Mouse (Mus musculus): ENCODE data around the gene Plcb3.

The Plcb3 gene

DNA sequence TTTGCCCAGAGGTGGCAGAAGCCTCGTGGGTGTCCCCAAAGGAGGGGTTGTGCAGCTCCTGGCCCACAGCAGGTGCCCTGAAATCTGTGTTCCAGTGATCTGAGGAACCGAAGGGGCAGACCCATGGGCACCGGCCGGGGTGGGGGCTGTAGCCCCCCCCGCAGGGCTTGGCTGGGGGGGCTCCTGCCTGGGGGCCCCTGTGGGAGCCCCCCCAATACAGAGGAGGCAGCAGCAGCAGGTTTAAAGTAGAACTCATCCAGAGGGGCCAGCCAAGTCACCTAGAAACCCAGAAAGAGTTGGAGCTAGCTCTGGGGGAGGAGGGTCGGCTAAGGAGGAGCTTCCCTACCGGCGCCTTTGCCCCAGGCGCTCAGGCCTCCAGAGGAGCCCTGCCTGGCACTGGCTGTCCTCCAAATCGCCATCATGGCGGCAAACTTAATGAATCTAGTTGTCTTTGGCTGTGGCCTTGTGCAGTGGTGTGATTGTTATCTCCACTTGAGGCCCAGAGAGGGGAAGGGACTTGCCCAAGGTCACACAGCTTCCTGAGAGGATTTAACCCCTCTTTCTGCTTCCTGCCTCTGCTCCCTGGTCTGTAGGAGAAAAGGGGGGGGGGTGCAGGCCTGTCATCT, 5.7 kb downstream of the Plcb3 start:
- no peak for DNase-seq (ENCODE audit: low spot score)

DNA sequence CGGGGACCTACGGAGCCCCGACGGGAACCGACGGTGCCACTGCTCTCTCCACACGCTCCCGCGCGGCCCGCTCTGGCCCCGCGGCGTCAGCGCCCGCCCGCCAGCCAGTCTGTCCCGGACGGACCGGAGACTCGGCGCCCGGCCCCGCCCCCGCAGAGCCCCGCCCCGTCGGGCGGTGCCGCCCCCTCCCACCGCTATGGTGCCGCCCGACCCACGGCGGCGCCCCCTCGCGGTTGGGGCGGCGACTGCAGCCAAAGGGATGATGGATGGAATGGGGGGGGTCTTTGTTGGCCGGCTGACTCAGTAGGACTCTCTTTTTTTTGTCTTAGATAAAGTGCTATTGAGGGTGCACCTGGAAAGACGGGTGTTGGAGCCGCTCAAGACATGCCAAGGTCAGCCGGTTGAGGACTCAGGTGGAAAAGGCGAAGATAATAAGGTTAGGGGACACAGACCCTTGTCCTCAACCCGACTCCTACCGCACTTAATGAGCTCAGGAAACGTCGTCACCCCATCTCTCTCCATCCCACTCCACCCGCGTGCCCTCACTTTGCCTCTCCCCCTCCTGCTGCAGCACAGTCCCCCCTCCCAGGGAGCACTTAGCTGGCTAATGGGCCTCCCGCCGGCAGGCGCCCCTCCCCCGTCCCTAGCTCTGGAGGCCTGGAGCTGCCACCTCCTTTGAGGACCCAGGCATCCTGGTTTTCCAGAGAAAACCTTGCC, 6.4 kb downstream of the Plcb3 start:
- no peak for DNase-seq (ENCODE audit: low spot score)

DNA sequence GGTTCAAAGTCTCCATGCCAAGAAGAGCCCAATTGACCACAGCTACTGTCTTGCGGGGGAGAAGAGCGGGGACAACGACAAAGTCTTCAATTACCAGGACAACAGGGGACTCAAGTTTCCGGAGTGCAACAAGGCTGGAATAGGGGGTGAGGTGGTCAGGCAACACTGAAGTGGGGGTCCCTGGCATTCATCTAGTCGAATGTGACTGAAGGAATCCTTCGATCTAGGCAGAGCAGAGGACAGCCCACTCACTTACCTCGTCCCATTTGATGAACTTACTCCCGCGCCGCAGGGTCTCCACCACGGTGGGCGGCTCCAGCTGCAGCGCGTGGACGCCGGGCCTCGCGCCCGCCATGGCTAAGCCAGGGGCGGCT, 7.0 kb downstream of the Plcb3 start:
- DNase-seq (ENCODE audit: low spot score) = no peak

DNA sequence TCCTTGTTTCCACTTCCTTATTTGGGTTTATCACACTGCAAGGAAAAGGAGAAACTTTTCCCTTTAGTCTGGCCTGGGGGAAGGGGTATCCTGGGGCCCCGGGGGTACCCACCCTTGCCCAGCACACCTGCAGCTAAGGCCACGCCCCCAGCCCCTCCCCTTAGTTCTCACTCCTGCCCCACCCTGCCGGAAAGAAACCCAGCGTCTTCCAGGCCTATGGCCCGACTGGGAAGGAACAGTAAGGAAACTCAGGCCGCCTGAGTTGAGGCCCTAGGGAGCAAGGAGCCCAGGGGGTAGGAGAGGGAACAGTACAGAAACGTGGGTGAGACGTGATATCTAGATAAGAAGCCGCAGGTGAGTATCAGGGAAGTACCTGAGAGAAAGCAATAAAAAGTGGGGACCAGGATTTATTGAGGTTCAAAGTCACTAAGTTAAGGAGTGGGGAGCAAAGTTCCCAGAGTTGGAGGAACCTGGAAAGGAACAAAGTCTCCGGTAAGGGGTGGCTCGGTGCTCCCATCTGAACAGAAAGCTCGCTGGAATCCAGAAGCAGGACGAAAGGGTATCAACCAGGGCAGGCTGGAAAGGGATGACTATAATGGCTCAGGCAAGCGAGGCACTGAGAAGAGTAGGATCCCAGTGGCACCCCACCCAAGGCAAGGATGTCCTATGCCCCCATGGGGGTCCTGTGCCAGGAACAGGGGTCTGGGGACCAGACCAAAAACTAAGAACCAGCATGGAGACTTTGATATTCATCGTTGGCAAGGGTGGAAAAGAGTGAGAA, 7.6 kb downstream of the Plcb3 start:
- DNase-seq (ENCODE audit: low spot score) = no peak

DNA sequence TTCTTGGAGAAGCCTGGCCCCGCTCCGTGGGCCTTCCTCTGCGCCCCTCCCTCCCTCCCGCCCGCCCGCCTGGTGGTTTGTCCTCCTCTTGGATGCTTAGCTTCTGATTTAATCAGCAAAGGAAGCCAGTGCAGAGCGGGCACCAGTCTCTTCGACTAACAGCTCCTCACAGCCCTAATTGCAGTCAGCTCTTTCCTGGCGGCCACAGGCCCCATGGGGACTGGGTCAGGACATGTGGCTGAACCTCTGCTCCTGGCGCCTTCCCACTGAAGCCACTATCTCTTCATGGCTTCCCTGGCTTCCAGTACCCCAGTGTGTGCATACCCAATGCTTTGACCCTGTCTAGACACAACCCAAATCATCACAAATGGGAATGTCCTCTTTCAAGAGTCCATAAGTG, 19.8 kb downstream of the Plcb3 start:
- no peak for DNase-seq (ENCODE audit: low spot score)

DNA sequence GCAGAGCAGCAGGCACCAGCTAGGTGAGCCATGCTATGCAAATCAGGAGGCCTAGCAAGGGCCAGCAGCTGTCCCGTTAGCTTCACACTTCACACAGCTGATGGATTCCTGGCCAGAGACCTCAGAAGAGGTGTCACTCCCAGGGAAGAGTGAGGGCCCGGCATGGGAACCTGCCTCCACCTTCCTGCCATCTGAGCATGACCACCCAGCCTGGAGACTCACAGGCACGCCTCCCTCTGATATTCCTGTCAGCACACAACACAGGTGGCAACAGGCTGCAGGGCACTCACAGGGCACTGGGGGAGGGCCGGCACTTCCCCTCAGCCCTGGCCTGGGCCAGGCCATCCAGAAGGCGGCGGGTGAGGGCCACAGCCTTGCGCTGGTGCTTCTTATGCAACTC, 20.8 kb downstream of the Plcb3 start:
- no peak for DNase-seq (ENCODE audit: low spot score)

DNA sequence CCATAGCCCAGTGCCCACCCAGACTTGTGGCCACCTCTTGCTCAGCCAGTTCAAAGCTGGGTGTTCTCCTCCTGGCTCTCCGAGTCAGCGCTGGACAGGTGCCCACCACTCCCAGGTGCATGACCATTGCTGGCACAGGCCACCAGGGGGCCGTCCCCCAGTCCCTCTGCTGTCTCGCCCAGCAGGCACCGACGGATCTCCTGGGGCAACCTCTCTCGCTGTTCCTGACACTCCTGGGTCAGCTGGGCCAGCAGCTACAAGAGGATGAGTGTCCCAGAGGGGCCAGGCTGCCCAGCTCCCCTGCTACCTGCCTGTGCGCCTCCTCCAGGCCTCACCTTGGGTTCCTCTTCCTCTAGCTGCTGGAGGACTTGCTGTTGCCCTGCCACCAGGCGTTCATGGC, 22.2 kb downstream of the Plcb3 start:
- no peak for DNase-seq (ENCODE audit: low spot score)

DNA sequence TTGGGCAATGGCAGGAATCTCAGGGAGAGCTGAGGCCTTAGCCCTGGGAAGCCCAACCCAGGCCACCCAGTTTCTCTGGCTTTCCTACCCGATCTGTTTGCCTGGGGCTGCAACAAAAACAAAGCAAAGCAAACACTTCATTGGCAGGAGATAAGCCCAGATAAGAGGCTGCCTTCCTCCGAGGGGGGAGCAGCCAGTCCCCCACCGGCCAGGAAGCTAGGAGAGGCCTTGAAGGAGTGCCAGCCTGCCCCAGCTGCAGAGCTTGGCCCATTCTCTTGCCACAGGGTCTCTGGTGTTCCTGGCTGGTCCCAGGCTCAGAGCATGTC, 23.6 kb downstream of the Plcb3 start:
- no peak for DNase-seq (ENCODE audit: low spot score)

DNA sequence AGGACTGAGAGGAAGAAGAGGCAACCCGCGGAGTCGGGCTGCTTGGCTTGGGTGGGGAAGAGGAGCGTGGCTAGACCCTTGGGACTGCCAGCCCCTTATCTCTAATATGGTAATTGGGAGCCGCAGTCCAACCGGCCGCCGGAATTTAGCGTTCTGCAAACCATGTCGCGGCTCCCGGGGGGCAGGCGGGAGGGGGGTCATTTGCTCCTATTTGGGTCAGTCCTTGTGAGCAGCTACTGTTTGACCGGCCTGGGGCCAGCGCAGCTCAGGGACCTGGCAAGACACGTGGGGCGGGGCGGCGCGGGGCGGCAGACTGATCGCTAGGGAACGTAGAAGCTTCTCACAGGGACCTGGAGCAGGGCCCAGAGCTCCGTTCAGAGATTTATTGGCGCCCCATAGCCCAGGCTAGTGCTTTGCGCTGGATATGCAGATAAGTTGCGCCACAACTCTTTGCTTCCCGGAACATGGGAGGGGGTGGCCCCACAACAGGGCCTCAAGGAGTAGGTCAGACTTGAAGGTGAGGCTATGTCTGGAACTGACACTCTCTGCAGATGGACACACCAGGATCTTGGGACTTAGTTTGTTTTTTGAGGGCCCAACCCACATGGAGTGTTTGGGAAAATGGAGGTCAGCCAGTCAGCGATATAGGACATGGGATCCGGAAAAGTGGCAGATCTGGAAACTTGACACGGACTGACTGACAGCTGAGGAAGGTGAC, 24.1 kb downstream of the Plcb3 start:
- no peak for DNase-seq (ENCODE audit: low spot score)

DNA sequence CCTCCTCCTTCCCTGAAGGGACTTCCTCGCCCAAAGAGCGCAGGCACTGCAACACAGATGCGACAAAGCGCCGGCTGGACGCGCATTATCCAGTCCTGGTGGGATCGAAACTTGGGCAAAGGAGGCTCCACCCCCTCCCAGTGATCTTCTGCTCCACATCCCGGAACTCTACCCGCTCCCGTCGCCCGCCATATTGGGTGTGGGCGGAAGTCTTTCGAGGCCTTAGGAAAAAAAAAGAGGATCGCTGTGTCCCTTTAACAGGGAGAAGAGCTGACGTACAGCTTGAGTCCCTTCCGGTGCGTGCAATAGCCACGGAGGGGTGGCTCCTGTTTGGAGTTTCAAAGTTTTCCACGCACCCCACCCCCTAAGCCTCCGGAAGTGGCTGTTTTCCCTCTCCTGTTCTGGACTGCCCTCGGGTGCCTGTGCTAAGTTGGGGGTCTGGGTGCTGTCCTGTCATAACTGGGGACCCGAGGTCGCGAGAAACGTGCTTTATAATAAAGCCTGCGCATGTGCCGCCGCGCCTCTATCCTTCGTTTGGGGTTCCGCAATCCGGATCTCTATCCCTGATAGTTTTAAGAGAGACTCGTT, 24.8 kb downstream of the Plcb3 start:
- DNase-seq (ENCODE audit: low spot score) = peak; percentile 75

DNA sequence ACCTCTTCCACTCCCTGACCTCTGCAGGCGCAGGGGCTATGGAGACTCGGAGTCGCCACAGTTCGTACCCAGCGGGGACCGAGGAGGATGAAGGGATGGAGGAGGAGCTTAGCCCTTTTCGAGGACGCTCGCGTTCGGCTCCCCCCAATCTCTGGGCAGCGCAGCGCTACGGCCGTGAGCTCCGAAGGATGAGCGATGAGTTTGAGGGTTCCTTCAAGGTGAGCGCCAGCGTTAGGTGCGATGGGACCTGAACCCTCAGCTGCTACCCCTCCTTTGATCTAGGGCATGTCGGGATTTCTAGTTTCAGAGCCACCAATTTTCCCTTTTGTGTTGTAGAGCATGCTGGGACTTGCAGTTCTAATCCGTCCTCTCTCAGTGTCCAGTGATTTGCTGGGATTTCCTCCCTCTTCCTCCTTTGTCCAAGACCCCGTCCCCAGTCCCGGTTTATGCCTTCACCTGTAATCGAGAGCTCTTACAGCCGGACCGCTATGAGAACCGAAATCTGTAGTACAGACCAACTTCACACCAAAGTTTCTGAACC, 25.6 kb downstream of the Plcb3 start:
- no peak for DNase-seq (ENCODE audit: low spot score)

DNA sequence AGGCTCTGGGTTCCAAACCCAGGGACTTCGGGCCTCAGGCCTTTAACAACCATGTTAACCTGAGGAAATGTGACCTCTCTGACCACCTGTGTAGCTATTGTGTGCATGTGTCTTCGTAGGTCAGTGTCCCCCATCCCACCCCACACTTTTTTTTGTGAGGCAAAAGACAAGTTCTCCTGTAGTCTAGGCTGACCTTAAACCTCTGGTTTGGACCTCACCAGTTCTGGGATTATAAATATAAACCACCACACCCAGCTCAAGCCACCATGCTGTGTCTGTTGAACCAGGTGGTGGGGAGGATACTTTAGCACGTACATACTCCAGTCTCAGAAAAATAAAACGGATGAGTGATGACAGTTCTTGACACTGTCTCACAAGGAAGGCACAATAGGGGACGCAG, 26.3 kb downstream of the Plcb3 start:
- no peak for DNase-seq (ENCODE audit: low spot score)

DNA sequence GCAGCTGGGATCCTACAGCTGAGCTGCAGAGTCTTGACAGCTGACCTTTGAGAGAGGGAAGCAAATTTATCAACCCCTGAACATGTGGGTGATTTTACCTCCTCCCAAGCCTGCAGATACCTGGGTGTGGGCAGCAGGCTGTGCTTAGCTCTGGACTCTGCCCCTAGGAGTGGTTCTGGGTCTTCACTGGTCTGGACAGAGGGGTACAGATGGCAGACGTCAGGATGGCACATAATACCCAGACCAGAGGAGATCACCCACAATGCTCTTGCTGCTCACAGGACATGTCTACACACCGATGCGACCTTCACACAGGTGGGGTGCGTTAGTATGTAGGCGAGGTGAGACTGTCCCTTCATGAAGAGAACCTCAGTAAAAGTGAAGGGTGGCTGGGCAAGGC, 26.7 kb downstream of the Plcb3 start:
- no peak for DNase-seq (ENCODE audit: low spot score)

DNA sequence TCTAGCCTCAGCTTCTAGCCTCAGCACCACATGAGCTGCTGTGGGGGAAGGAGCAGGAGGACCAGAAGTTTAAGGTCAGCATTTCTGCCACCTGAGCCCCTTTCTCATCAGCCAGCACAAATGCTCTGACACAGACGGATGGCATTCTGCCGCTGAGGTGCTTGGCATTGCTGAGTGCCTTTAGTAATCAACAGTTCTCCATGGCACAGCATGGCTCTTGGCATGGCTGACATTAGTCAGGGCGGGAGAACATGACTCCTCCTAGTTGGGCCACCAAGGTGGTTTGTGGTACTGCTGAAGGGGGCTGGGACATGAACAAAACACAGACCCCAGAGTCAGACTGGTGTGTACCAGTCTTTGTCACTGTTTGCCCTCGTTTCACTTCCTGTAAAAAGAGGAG, 28.1 kb downstream of the Plcb3 start:
- no peak for DNase-seq (ENCODE audit: low spot score)

DNA sequence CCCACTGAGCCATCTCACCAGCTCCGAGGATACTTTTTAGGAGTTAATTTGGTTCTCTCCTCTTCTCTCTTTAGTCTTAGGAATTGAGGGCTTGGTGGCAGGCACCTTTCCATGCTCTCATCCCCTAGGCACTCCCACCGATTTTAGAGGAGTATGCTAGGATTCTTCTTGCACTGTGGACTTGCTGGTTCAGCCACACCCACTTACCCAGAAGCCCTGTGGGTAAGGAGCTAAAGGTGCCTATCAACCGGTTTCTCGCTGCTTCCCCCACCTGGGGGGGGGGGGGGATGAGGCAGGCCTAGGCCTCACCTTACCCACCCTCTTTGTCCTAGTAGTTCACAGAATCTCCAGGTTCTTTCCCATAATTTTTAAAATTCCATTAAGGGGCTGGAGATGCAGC, 28.5 kb downstream of the Plcb3 start:
- no peak for DNase-seq (ENCODE audit: low spot score)

DNA sequence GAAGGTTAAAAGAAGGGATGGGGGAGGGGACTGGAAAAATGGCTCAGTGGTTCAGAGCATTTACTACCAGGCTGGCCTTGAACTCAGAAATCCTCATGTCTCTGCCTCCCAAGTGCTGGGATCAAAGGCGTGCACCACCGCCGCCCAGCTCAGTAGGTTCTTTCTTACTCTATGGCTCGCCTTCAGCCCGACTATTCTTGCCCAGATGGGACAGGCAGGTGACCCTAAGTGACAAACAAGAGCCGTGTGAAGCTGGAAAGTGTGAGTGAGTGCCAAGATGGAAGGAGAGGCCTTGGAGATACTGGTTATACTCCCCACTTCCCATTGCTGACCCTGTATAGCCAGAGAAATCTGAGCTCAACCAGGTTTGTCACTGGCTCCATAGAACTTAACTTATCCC, 32.6 kb downstream of the Plcb3 start:
- DNase-seq (ENCODE audit: low spot score) = no peak

DNA sequence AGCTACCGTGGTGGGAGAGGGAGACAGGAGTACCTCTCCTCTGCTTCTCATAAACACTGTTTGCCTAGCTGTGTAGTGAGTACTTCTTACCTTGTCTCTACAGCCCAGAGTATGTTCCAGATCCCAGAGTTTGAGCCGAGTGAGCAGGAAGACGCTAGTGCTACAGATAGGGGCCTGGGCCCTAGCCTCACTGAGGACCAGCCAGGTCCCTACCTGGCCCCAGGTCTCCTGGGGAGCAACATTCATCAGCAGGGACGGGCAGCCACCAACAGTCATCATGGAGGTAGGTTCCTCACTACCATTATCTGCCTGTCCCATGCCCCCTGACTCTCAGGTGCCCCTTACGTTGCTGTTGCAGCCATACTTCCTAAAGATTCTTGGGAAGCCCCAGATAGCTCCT, 33.5 kb downstream of the Plcb3 start:
- no peak for DNase-seq (ENCODE audit: low spot score)

DNA sequence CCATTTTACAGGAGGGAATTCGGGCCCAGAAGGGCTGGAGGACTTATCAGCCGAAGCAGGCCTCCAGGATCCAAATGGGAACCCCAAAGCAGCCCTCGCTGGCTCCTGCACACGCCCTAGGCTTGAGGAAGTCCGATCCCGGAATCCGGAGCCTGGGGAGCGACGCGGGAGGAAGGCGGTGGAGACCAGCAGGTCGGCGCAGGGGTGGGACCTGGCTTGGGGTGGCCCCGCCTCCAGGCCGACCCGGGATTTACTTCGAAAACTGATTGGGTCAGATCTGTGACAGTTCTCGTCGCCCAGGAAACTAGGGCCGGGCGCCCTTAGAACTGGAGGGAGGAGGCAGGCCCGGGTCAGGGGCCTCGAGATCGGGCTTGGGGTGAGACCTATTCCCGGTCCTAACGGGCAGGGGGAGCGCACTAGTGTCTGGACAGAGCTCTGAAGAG, 34.0 kb downstream of the Plcb3 start, which contains the start of gene Gpr137:
TSS of gene Gpr137 (minus strand) at position 232 of the 443 bp plus-strand sequence.
- peak; percentile 92 for DNase-seq (ENCODE audit: low spot score)

DNA sequence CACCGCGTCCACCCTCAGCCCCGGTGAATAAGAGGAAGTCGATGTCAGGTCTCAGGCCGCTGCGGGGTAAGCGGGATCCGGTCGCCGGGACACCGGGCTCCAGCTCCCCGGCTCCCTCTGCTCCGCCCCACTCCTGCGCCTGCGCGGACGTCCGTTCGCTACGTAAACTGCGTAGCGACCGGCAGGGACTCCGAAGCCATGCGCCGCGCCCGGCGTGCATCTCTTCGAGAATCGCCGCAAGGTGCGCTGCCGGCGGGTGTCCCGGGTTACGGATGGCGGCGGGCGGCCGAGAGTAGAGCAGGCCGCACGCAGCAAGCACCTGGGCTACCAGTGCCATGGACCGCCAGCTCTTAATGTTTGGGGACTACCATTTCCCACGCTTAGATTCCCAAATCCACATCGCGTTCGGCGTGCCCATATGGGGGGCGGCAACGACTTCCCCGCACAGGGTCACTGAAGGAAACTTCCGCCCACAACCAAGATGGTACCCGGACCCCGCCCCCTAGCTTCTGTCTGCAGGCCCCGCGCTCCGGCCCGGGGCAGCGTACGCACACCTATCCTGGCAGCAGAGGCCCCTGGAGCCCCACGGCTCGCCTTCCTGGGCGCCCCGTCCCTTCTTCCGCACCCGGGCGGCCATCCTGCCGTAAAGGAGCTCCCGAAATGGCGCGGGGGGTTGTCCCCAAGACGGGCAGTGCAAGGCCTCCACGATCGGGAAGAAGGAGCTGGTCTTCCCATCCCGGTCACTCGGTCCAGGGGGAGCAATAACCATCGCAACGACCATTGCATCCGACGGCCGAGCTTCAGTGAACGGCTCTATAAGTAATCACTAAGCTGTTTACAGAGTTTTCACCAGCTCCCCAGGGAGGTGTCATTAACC, 34.7 kb downstream of the Plcb3 start, which contains the start of gene Bad:
TSS of gene Bad (plus strand) at position 490 of the 877 bp plus-strand sequence.
- peak; percentile 93 for DNase-seq (ENCODE audit: low spot score)

DNA sequence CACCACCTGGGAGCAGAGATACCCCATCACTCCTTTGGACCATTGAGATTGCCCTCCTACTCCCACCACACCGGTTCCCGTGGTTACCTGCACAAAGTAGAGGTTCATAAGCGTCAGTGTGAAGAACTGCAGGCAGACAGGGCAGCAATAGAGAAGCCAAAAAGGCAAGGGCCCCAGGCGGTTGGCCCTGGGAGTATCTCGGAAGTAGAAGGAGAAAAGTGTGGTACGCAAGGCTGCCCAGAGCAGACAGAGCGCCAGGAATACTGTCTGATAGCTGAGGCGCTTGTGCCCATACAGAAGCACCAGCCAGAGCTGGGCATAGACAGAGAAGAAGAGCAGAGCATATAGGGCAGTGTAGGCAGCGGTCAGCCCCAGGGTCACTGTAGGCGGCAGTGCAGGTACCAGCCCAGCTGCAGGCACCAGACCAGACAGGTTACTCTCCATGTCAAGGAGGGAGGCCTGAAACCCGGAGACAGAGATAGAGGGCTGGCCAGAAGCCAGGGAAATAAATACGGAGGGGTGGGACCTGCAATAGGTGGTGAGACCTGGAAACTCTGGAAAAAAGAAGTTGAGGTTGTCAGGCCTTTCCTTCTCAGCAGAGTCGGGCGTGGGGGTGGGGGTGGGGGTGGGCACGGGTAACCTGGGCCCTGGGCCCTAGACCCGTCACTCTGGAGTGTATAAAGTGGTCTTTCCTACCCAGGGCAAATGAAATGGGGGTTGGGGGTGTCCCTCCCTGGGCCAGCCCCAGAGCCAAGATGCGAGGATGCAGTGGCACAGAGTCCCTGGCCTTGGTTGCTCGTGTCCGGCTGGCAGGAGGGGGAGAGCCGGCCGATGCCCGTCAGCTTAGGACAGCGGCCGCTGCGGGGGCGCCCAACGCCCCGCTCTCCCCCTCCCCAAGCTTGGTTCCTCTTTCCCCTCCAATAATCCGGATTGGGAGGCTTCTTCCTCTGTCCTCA, 35.6 kb downstream of the Plcb3 start:
- DNase-seq (ENCODE audit: low spot score) = no peak
